Mouse (Mus musculus) hindbrain, embryonic 12.5 days (tissue): Measurements from ENCODE around the gene Plekhn1. TPM values are rescaled to one million over a fixed set of nuclear protein-coding genes. Genes with fewer than 3 reads are reported as not detected.
A peak's percentile ranks its signal among the peaks of the same experiment; 100 is the strongest.

ENCODE experiments used
- ATAC-seq: fragments of 200-750 bp; cut with Nextera tagmentation; 2 replicates; pipeline ENCODE4 v1.8.0; 2017; ENCODE audit warnings: moderate TSS enrichment; ENCODE audit not compliant: low FRiP score
- H3K27ac ChIP-seq: fragments of 300-500 bp; sonication (generic); 2 replicates; pipeline ENCODE4 v1.5.1; 2016; ENCODE audit warnings: mild to moderate bottlenecking
- H3K27me3 ChIP-seq: fragments of 300-500 bp; sonication (generic); 2 replicates; pipeline ENCODE4 v1.6.1; 2016; ENCODE audit warnings: mild to moderate bottlenecking
- H3K36me3 ChIP-seq: fragments of 300-500 bp; sonication (generic); 2 replicates; pipeline ENCODE4 v1.6.1; 2016; ENCODE audit warnings: mild to moderate bottlenecking
- H3K4me1 ChIP-seq: fragments of 300-500 bp; sonication (generic); 2 replicates; pipeline ENCODE4 v1.6.1; 2016
- H3K4me2 ChIP-seq: fragments of 300-500 bp; sonication (generic); replicated peaks from 2 replicates; pipeline ENCODE4 v1.6.1; 2016; ENCODE audit warnings: mild to moderate bottlenecking
- H3K4me3 ChIP-seq: fragments of 300-500 bp; sonication (generic); 2 replicates; pipeline ENCODE4 v1.5.1; 2016; ENCODE audit warnings: mild to moderate bottlenecking
- H3K9ac ChIP-seq: fragments of 300-500 bp; sonication (generic); 2 replicates; pipeline ENCODE4 v1.6.1; 2016; ENCODE audit warnings: mild to moderate bottlenecking, moderate library complexity
- H3K9me3 ChIP-seq: fragments of 300-500 bp; sonication (generic); replicated peaks from 2 replicates; pipeline ENCODE4 v1.6.1; 2016; ENCODE audit warnings: mild to moderate bottlenecking
- WGBS: fragments of 180-500 bp; shearing (Covaris S2); methylation state at CpG from one replicate; pipeline ENCODE4 v1.1.7; 2016; 5-methylcytosine and 5-hydroxymethylcytosine counted together
- polyA plus RNA-seq: library from polyadenylated mRNA; unstranded; fragments of >200 nt; fragmentation: Nextera tagmentation; extraction: Ambion mirVana; gene quantifications from 2 replicates; pipeline ENCODE4 v1.2.1, GENCODE M21; 2016

The Plekhn1 gene
- polyA plus RNA-seq, 1 experiment from 2014 or later: 30.5 TPM

DNA sequence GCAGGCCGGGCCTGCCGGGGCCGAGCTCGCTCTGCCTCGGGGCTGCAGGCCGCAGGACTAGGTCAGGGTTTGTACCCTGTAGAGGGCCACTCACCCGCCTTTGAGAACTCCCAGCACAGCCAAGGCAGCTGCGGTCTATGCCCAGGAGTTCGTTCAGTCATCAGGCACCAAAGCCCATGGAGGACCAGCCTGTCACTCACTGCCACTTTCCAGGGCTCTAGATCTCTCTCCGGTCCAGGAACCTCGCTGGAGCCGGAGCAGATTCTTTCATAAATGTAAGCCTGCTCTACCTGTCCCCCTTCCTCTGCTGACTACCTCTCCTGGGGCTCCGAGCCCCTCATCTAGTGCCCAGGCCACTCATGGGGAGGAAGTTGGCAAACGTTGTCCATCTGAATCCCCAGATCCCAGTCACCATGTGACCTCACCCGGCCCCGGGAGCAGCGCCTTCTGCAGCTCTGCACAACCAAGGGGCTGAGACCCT is 596 bp downstream of the Plekhn1 start:
- WGBS: under 1% methylated on average over 17 of the region's 17 CpGs
- Histone ChIP-seq H3K27ac (peak overlapping the region; percentile 91), H3K9ac (peak overlapping the region; percentile 81), H3K9me3 (no peaks in the 10 kb centered on the region), H3K4me3 (peak overlapping the region; percentile 70), H3K36me3 (peaks cover 50% of the 10 kb centered on the region), H3K4me2 (peak overlapping the region; percentile 85), H3K4me1 (peaks cover 21% of the 10 kb centered on the region), H3K27me3 (no peaks in the 10 kb centered on the region)
- ATAC-seq: peak; percentile 46; the same call in 1 of the 2 replicates

DNA sequence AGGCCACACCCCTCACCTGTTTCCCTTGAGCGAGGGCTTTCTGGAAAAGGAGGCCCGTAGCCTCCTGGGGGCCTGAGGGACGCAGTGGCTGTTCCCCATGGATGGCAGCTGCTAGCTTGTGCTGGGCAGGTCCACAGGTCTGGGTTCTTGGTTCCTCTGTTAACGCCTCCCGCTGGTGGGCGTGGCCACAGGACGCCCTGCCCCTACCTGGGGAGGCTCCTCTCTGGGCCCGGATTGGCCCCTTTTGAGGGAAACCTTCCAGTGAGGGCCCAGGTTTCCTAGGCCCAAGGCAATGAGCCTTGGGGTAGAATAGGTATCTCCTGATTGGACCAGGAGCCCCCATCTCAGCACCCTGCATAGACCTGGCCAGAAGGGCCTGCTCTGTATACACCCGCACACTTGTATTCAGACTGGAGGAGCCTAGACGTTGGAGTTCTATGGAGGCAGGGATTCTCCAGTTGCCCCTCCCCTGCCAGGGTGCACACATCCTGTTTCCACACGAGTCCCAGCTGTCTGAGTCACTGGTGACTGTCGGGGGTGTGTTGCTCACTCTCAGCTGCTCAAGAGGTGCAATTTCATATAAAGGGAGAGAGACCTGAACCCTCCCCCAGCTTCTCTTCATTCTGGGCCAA is 6.1 kb downstream of the Plekhn1 start:
- Histone ChIP-seq H3K27ac (no peak overlapping the region), H3K4me3 (no peak overlapping the region), H3K4me1 (peaks cover 9% of the 10 kb centered on the region), H3K9me3 (no peaks in the 10 kb centered on the region), H3K9ac (no peak overlapping the region; the same call in 1 of the 2 replicates), H3K27me3 (no peaks in the 10 kb centered on the region), H3K36me3 (peaks cover 40% of the 10 kb centered on the region), H3K4me2 (no peak overlapping the region)
- ATAC-seq: 0 out of 2 replicates have a peak, but pooled peaks have one; percentile 17
- 26% methylated on average over 12 of the region's 12 CpGs for WGBS

DNA sequence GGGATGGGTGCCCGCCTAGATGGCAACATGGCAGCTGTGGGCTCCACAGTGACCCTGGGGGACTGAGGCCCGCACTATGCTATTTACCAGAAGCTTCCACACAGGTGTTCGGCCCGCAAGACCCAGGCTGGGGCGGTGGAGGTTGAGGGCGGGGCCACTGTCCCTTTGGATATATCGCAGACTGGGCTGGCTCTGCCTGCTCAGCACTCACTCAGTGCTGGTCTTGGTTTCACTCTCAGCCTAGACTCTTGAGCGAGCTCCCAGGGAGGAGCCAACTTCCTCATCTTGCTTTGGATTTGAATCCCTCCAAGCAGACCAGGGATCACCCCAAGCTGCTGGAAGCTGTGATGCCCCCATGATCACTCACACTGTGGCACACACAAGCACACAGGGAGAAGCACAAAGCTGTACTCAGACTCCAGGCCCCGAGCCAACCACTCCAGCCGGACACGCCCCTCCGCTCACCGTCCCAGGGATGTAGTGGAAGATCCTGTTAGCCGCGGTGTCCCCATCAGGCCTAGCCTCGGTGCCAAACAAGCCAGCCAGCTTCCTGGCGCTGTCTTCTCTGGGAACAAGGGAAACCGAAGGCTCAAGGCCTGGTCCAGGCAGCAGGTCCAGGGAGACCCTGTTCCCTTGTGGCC is 6.8 kb downstream of the Plekhn1 start:
- Histone ChIP-seq H3K27ac (no peak overlapping the region), H3K4me1 (peaks cover 4% of the 10 kb centered on the region; the same call in 1 of the 2 replicates), H3K9ac (no peak overlapping the region; the same call in 1 of the 2 replicates), H3K4me2 (no peak overlapping the region), H3K36me3 (peaks cover 40% of the 10 kb centered on the region), H3K9me3 (no peaks in the 10 kb centered on the region), H3K27me3 (no peaks in the 10 kb centered on the region), H3K4me3 (no peak overlapping the region)
- WGBS: 36% methylated on average over 18 of the region's 18 CpGs
- ATAC-seq: 0 out of 2 replicates have a peak, but pooled peaks have one; percentile 33

DNA sequence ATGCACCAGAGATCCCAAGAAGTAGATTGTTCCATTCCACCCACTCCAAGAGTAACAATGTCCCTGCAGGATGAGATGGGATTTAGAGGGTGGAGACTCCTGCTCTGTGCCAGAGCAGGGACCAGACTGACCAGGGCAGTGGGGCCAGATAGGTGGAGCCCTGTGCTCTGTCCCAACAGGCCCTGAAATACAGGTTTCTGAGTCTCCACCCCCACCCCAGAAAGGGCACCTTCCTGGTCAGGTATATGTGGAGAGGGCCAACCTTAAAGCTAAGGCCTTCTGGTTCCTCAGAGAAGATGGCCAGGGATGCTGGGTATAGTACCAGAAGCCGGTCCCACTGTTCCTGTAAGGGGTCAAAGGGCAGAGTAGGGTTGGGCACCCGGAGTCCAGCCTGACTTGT is 10.4 kb downstream of the Plekhn1 start:
- H3K27ac ChIP-seq: no peak overlapping the region
- WGBS: 95% methylated on average over 2 of the region's 2 CpGs
- ATAC-seq: no peak
- H3K9me3 ChIP-seq: no peaks in the 10 kb centered on the region
- peaks cover 16% of the 10 kb centered on the region for H3K36me3 ChIP-seq
- no peak overlapping the region for H3K4me2 ChIP-seq
- no peak overlapping the region for H3K4me3 ChIP-seq
- peaks cover 4% of the 10 kb centered on the region; the same call in 1 of the 2 replicates for H3K4me1 ChIP-seq
- no peak overlapping the region for H3K9ac ChIP-seq
- no peaks in the 10 kb centered on the region for H3K27me3 ChIP-seq

DNA sequence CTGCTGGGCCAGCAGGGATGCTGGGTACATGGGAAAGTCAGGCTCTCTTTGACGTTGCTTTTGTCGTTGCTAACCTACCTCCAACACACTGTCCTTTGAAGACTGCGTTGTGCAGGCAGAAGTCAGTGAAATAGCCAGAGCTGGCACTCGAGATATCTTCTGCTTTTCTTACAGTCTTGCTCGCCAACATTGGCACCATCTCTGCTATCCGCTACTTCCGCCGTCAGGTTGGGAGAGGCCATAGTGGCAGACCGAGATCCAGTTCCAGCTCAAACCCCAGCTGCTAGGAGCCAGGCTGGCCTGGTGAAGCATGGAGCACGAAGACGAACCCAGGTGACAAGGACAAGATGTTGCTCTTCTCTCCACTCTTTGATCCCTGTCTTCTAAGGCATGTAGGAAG is 14.7 kb downstream of the Plekhn1 start:
- no peak for ATAC-seq
- H3K9ac ChIP-seq: no peak overlapping the region
- WGBS: 90% methylated on average over 11 of the region's 11 CpGs
- H3K27me3 ChIP-seq: no peaks in the 10 kb centered on the region
- no peak overlapping the region for H3K4me2 ChIP-seq
- H3K9me3 ChIP-seq: no peaks in the 10 kb centered on the region
- no peaks in the 10 kb centered on the region for H3K4me1 ChIP-seq
- H3K4me3 ChIP-seq: no peak overlapping the region
- H3K36me3 ChIP-seq: peaks cover 9% of the 10 kb centered on the region; the same call in 1 of the 2 replicates
- no peak overlapping the region for H3K27ac ChIP-seq

DNA sequence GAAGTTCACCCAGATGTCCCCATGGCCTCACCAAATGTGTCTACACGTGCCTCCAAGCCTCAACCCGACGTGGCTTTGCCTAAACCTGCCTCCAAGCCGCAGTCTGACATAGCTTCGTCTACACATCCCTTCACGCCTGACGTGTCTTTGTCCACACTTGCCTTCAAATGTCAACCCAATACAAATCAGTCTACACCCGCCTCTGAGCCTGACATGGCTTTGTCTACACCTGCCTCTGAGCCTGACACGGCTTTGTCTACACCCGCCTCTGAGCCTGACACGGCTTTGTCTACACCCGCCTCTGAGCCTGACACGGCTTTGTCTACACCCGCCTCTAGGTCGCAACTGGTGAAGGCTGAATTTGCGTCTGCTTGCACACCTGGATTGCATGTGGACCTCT is 16.8 kb downstream of the Plekhn1 start:
- Histone ChIP-seq H3K9ac (no peak overlapping the region), H3K4me2 (no peak overlapping the region), H3K9me3 (no peaks in the 10 kb centered on the region), H3K4me3 (no peak overlapping the region), H3K27ac (no peak overlapping the region), H3K36me3 (peaks cover 9% of the 10 kb centered on the region; the same call in 1 of the 2 replicates), H3K4me1 (no peaks in the 10 kb centered on the region), H3K27me3 (no peaks in the 10 kb centered on the region)
- 86% methylated on average over 16 of the region's 16 CpGs for WGBS
- no peak for ATAC-seq

DNA sequence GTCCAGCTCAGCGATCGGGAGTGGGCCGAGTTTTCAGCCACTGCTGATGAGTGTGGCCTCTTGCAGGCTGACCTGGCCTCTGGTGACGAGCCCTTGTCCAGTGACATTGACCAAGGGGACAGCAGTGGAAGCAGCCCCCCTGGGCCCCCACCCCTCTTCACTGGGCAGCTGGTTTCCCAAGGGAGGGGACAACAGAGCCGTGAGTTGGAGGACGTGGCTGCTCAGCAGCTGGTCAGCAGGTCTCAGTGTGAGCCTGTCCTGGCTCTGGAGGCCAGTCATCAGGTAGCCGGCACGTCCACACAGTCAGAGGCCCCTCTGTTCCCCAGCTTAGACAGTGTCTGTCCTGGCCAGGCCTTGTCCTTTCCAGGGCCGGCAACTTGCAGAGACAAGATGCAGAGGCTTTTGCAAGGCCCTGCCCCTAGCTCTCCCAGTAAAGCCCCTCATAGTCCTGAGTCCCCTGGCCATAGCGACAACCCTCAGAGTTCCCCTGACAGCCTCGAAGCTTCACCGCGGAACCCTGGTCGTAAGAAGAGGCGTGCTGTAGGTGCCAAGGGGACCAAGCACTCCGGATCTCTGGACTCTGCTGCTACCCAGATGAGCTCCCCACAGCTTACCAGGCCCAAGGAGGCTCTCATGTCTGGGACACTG is 17.5 kb downstream of the Plekhn1 start:
- Histone ChIP-seq H3K9ac (no peak overlapping the region), H3K4me3 (no peak overlapping the region), H3K4me1 (no peaks in the 10 kb centered on the region), H3K27ac (no peak overlapping the region), H3K36me3 (0 out of 2 replicates have a peak, but pooled peaks cover 4% of the 10 kb centered on the region), H3K4me2 (no peak overlapping the region), H3K9me3 (no peaks in the 10 kb centered on the region), H3K27me3 (no peaks in the 10 kb centered on the region)
- no peak for ATAC-seq
- 83% methylated on average over 16 of the region's 16 CpGs for WGBS

DNA sequence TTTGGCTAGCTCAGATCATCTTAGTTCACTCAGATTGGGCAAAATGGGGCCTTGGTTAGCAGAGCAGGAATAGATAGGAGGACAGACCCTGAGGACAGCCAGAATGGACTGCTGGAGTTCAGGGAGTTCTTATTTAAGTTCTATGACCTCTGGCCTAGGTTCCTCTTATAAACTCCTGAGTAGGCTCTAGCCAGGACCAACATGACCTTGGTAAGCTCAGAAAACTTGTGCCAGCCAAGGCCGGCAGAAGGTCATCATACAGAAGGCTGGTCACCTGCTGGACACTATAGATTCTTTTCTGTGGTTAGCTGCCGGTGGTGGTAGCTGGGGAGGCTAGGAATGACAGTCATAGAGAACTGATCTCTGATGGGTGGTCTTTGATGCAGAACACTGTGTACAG is 18.5 kb downstream of the Plekhn1 start:
- Histone ChIP-seq H3K36me3 (no peaks in the 10 kb centered on the region), H3K4me2 (no peak overlapping the region), H3K9ac (no peak overlapping the region), H3K9me3 (no peaks in the 10 kb centered on the region), H3K27ac (no peak overlapping the region), H3K4me3 (no peak overlapping the region), H3K27me3 (no peaks in the 10 kb centered on the region), H3K4me1 (no peaks in the 10 kb centered on the region)
- ATAC-seq: no peak
- WGBS: 84% methylated on average over 2 of the region's 2 CpGs

DNA sequence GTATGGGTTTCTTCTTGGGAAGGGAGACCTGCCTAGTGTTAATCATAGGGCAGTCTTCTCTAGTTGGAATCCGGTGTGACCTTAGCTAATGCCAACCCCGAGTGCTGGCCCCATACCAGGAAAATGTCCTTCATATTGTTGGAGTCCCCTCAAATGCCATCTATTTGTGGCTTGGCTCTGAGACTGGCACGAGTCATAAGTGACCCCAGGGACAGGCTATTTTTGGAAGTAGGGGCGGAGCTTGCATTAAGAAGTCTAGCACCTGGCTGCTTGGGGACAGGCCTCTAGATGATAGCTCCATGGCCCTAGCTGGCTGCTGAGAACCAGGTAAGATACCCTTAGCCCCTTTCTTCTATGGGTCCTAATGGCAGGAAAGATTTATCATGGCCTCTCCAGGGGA is 19.0 kb downstream of the Plekhn1 start, which contains the start of gene Perm1:
Perm1 (plus strand) TSS at position 220 of the 400 bp plus-strand sequence.
- Histone ChIP-seq H3K9me3 (no peaks in the 10 kb centered on the region), H3K4me2 (no peak within 1 kb of the TSS), H3K4me3 (no peak within 1 kb of the TSS), H3K9ac (no peak within 1 kb of the TSS), H3K27ac (no peak within 1 kb of the TSS), H3K4me1 (no peaks in the 10 kb centered on the region), H3K27me3 (no peaks in the 10 kb centered on the region), H3K36me3 (no peaks in the 10 kb centered on the region)
- ATAC-seq: no peak
- 79% methylated on average over 4 of the region's 4 CpGs for WGBS

DNA sequence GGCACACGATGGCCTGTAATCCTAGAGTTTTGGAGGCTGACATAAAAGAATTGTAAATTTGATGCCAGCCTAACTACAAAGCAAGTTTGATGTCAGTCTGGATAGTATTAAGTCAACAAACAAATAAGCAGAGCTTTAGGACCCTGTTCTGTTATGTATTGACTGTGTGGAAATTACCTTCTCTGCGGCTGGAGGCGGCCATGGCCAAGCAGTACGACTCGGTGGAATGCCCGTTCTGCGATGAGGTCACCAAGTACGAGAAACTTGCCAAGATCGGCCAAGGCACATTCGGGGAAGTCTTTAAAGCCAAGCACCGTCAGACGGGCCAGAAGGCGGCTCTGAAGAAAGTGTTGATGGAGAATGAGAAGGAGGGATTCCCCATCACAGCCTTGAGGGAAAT is 21.5 kb downstream of the Plekhn1 start:
- Histone ChIP-seq H3K27me3 (no peaks in the 10 kb centered on the region), H3K9ac (no peak overlapping the region), H3K9me3 (no peaks in the 10 kb centered on the region), H3K27ac (no peak overlapping the region), H3K4me3 (no peak overlapping the region), H3K36me3 (no peaks in the 10 kb centered on the region), H3K4me1 (no peaks in the 10 kb centered on the region), H3K4me2 (no peak overlapping the region)
- no peak for ATAC-seq
- WGBS: 95% methylated on average over 13 of the region's 13 CpGs

DNA sequence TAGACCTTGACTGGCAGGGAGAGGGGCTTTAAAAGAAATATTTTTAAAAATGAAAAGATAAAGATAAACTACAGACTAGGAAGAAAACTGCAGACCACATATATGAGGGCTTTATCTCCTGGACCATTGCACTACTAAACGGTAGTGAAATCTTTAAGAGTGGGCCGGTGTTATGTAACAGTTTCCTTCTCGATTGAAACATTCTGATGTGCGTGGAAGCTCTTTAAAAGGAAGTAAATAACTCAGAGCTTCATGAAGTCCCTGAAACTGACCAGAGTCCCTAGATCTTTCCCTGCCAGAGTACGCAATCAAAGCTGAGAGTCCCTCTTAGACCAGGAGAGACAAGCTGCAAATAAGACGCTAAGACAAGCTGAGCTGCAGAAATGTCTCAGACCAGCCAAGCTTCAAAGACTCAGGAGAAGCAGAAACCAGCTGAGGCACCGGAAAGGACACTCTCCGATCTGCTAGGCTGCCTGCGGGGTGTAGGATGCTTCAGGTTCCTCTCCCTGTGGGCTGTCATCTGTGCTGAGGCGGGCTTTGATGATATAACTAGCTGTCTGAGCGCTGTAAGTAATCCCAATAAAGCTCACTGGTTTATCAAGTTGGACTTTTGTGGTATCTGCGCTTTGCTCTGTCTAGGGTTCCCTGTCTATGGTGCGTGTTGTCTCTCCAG is 24.6 kb downstream of the Plekhn1 start:
- WGBS: 77% methylated on average over 13 of the region's 13 CpGs
- Histone ChIP-seq H3K4me2 (no peak overlapping the region), H3K4me1 (0 out of 2 replicates have a peak, but pooled peaks cover 3% of the 10 kb centered on the region), H3K9me3 (no peaks in the 10 kb centered on the region), H3K27me3 (no peaks in the 10 kb centered on the region), H3K36me3 (no peaks in the 10 kb centered on the region), H3K9ac (no peak overlapping the region), H3K4me3 (no peak overlapping the region), H3K27ac (no peak overlapping the region)
- no peak for ATAC-seq

DNA sequence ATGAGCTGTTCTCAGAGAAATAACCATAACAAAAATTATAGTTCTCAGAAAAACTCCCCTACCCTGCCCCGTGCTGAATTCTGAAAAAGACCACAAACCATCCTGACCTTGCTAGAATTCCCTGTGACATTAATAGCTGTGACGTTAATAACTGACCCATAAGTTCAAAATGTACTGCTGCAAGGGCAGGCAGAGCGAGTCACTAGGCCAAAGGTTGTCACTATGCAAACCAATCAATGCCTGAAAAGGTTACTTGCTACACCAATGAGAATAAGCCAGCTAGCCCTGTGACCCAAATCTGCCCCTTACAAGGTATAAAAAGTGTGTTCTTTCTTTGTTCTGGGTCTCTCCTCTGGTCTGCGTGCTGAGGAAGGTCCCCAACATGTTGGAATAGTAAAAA is 25.8 kb downstream of the Plekhn1 start:
- Histone ChIP-seq H3K4me1 (peaks cover 15% of the 10 kb centered on the region), H3K27ac (no peak overlapping the region), H3K36me3 (no peaks in the 10 kb centered on the region), H3K9ac (no peak overlapping the region), H3K9me3 (no peaks in the 10 kb centered on the region), H3K4me3 (no peak overlapping the region), H3K4me2 (no peak overlapping the region), H3K27me3 (peaks cover 6% of the 10 kb centered on the region; the same call in 1 of the 2 replicates)
- 91% methylated on average over 4 of the region's 4 CpGs for WGBS
- no peak for ATAC-seq
